Mouse (Mus musculus) bone marrow, adult 2 months (tissue): ENCODE measurements around the gene Stk11ip. TPM values are rescaled to one million over a fixed set of nuclear protein-coding genes. Genes with fewer than 3 reads are reported as not detected.

Experiments
- H3K27ac ChIP-seq: fragments of 200-500 bp; 2 replicates; pipeline ENCODE4 v1.5.1; 2012; ENCODE audit warnings: low read depth, mild to moderate bottlenecking, control low read depth, inconsistent platforms, low read length; ENCODE audit not compliant: control insufficient read depth, poor library complexity, insufficient read depth
- H3K4me1 ChIP-seq: fragments of 200-500 bp; 2 replicates; pipeline ENCODE4 v1.6.1; 2011; ENCODE audit warnings: low read length; ENCODE audit not compliant: control insufficient read depth, insufficient read depth
- H3K4me3 ChIP-seq: fragments of 200-500 bp; replicated peaks from 2 replicates; pipeline ENCODE3; 2011; ENCODE audit warnings: mild to moderate bottlenecking, low read depth, low read length, control low read depth; ENCODE audit not compliant: control insufficient read depth
- CTCF ChIP-seq: fragments of 200-500 bp; IDR thresholded peaks from 2 replicates; pipeline ENCODE4 v1.5.1; 2011; ENCODE audit warnings: low read length, control low read depth; ENCODE audit not compliant: control insufficient read depth, insufficient read depth
- POLR2A ChIP-seq: fragments of 200-500 bp; IDR thresholded peaks from 2 replicates; pipeline ENCODE4 v1.6.1; 2011; ENCODE audit warnings: low read depth, mild to moderate bottlenecking, control low read depth, low read length, borderline replicate concordance; ENCODE audit not compliant: control insufficient read depth
- WGBS: fragments of 180-500 bp; shearing (Covaris S2); methylation state at CpG from one replicate; pipeline ENCODE4 v1.1.7; 2018; 5-methylcytosine and 5-hydroxymethylcytosine counted together
- polyA plus RNA-seq: library from polyadenylated mRNA; stranded (reverse); fragments of >200 nt; gene quantifications from 2 replicates; pipeline ENCODE4 v1.2.4, GENCODE M21; 2011; ENCODE audit warnings: low replicate concordance; ENCODE audit not compliant: missing spikeins, insufficient read depth, insufficient read length

The Stk11ip gene
- polyA plus RNA-seq, 1 experiment = 27.1 TPM

GRCm38 (mm10) chr1:75519576-75519975, 1.8 kb upstream of the Stk11ip start:
- no peaks in the 10 kb centered on the region for H3K4me1 ChIP-seq
- no peak for TF ChIP-seq POLR2A
- no peak for TF ChIP-seq CTCF
- no peak overlapping the region for H3K4me3 ChIP-seq
- WGBS = 83% methylated on average over 5 of the region's 5 CpGs
- H3K27ac ChIP-seq = no peak overlapping the region

- WGBS = 54% methylated on average over 7 of the region's 7 CpGs
- Histone ChIP-seq H3K27ac (no peak overlapping the region), H3K4me1 (0 out of 2 replicates have a peak, but pooled peaks cover 1% of the 10 kb centered on the region), H3K4me3 (no peak overlapping the region)
- no peak for TF ChIP-seq POLR2A
- no peak for TF ChIP-seq CTCF
These were observed 3.4 kb downstream of the Stk11ip start for GRCm38 (mm10) chr1:75524679-75525078.

GRCm38 (mm10) chr1:75530546-75530945, 9.2 kb downstream of the Stk11ip start:
- no peak for TF ChIP-seq CTCF
- no peak for TF ChIP-seq POLR2A
- WGBS = 81% methylated on average over 4 of the region's 4 CpGs
- Histone ChIP-seq H3K27ac (no peak overlapping the region), H3K4me1 (no peaks in the 10 kb centered on the region), H3K4me3 (no peak overlapping the region)

- H3K27ac ChIP-seq = no peak overlapping the region
- WGBS = 77% methylated on average over 19 of the region's 19 CpGs
These were observed 11.2 kb downstream of the Stk11ip start for GRCm38 (mm10) chr1:75532280-75533172.

GRCm38 (mm10) chr1:75533325-75534252, 12.3 kb downstream of the Stk11ip start:
- WGBS = 81% methylated on average over 19 of the region's 19 CpGs
- TF ChIP-seq CTCF = no peak

More at GRCm38 (mm10) chr1:75532280-75533172, 11.2 kb downstream of the Stk11ip start:
- Histone ChIP-seq H3K4me3 (no peak overlapping the region), H3K4me1 (no peaks in the 10 kb centered on the region)
- TF ChIP-seq POLR2A = no peak
- TF ChIP-seq CTCF = no peak

GRCm38 (mm10) chr1:75537587-75537986, 16.3 kb downstream of the Stk11ip start:
- no peak overlapping the region for H3K4me3 ChIP-seq
- H3K4me1 ChIP-seq = no peaks in the 10 kb centered on the region
- H3K27ac ChIP-seq = no peak overlapping the region
- WGBS = 74% methylated on average over 2 of the region's 2 CpGs
- TF ChIP-seq CTCF (no peak), POLR2A (no peak)

More at GRCm38 (mm10) chr1:75533325-75534252, 12.3 kb downstream of the Stk11ip start:
- Histone ChIP-seq H3K4me1 (no peaks in the 10 kb centered on the region), H3K4me3 (no peak overlapping the region), H3K27ac (no peak overlapping the region)

- 75% methylated on average over 9 of the region's 9 CpGs for WGBS
- TF ChIP-seq POLR2A (no peak), CTCF (no peak)
- no peak overlapping the region for H3K4me3 ChIP-seq
These were observed 17.4 kb downstream of the Stk11ip start for GRCm38 (mm10) chr1:75538597-75539190.

GRCm38 (mm10) chr1:75541496-75541895, 20.2 kb downstream of the Stk11ip start:
- TF ChIP-seq POLR2A = no peak
- TF ChIP-seq CTCF = no peak
- Histone ChIP-seq H3K27ac (no peak overlapping the region), H3K4me3 (no peak overlapping the region), H3K4me1 (no peaks in the 10 kb centered on the region)
- WGBS = 85% methylated on average over 7 of the region's 7 CpGs

More at GRCm38 (mm10) chr1:75538597-75539190, 17.4 kb downstream of the Stk11ip start:
- no peaks in the 10 kb centered on the region for H3K4me1 ChIP-seq
- no peak overlapping the region for H3K27ac ChIP-seq
